Mouse (Mus musculus) heart, embryonic 14.5 days (tissue): Measurements from ENCODE around the gene Prkcb. TPM values are rescaled to one million over a fixed set of nuclear protein-coding genes. Genes with fewer than 3 reads are reported as not detected.

Experiments
- ATAC-seq: fragments of 200-750 bp; cut with Nextera tagmentation; 2 replicates; pipeline ENCODE4 v1.8.0; 2017; ENCODE audit warnings: low read depth, moderate TSS enrichment; ENCODE audit not compliant: insufficient number of reproducible peaks, insufficient read depth, low FRiP score
- H3K27ac ChIP-seq, 2 experiments: fragments of 200-500 bp in 1 of 2; fragments of 300-500 bp in 1 of 2; sonication (generic) in 1 of 2; replicated peaks in 1 of 2; 2 replicates each; pipeline ENCODE4 v1.5.1; 2012 to 2014; ENCODE audit warnings: low read depth in 2 of 2, low read length in 2 of 2, control low read depth in 1 of 2, mild to moderate bottlenecking in 1 of 2, mixed read lengths in 1 of 2; ENCODE audit not compliant: control insufficient read depth in 1 of 2, insufficient read depth in 1 of 2
- H3K27me3 ChIP-seq: fragments of 300-500 bp; sonication (generic); 2 replicates; pipeline ENCODE4 v1.6.1; 2014; ENCODE audit warnings: mild to moderate bottlenecking, low read length, control low read depth; ENCODE audit not compliant: control insufficient read depth, insufficient read depth
- H3K36me3 ChIP-seq: fragments of 300-500 bp; sonication (generic); 2 replicates; pipeline ENCODE4 v1.6.1; 2014; ENCODE audit warnings: mild to moderate bottlenecking, control low read depth, low read length, mixed read lengths; ENCODE audit not compliant: control insufficient read depth, insufficient read depth
- H3K4me1 ChIP-seq, 2 experiments: fragments of 200-500 bp in 1 of 2; fragments of 300-500 bp in 1 of 2; sonication (generic) in 1 of 2; 2 replicates each; pipeline ENCODE4 v1.6.1; 2012 to 2014; ENCODE audit warnings: low read length in 2 of 2, control low read depth in 1 of 2, mixed read lengths in 1 of 2; ENCODE audit not compliant: control insufficient read depth in 2 of 2, insufficient read depth in 2 of 2
- H3K4me2 ChIP-seq: fragments of 300-500 bp; sonication (generic); 2 replicates; pipeline ENCODE4 v1.6.1; 2014; ENCODE audit warnings: mild to moderate bottlenecking, low read length
- H3K4me3 ChIP-seq, 2 experiments: fragments of 200-500 bp in 1 of 2; fragments of 300-500 bp in 1 of 2; sonication (generic) in 1 of 2; 2 replicates each; pipeline ENCODE4 v1.5.1; 2012 to 2014; ENCODE audit warnings: low read length in 2 of 2, mild to moderate bottlenecking in 2 of 2, control low read depth in 1 of 2, low read depth in 1 of 2, moderate library complexity in 1 of 2; ENCODE audit not compliant: control insufficient read depth in 1 of 2, insufficient read depth in 1 of 2
- H3K9ac ChIP-seq: fragments of 300-500 bp; sonication (generic); 2 replicates; pipeline ENCODE4 v1.6.1; 2014; ENCODE audit warnings: mild to moderate bottlenecking, low read length
- H3K9me3 ChIP-seq: fragments of 300-500 bp; sonication (generic); 2 replicates; pipeline ENCODE4 v1.6.1; 2016; ENCODE audit warnings: low read length, control low read depth; ENCODE audit not compliant: control insufficient read depth
- WGBS: fragments of 180-500 bp; shearing (Covaris S2); extraction: QIAGEN DNeasy Blood & Tissue Kit; methylation state at CpG from one replicate; pipeline ENCODE4 v1.1.7; 2014; 5-methylcytosine and 5-hydroxymethylcytosine counted together
- polyA plus RNA-seq: library from polyadenylated mRNA; unstranded; fragments of >200 nt; fragmentation: Nextera tagmentation; extraction: Ambion mirVana; gene quantifications from 2 replicates; pipeline ENCODE4 v1.2.1, GENCODE M21; 2014

Gene Prkcb
- polyA plus RNA-seq, 1 experiment from 2014 or later, result 6.7 TPM

DNA sequence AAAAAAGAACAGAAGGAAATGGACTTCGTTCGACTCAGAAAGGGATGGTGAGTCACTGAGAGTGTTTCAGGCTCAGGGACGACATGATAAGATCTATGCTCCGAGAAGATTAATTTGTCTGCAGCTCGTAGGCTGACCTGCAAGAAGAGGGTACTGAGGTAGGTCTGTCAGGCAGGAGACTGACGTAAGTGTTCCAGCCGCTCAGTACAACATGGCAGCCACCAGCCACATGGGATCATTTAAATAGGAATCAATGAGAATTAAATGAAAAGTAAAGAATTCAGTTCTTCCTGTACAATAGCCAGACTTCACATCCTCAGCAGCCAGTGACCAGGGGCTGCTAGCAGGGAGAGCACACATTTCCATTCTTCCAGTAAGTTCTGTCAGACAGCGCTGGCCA, 209.0 kb downstream of the Prkcb start:
- WGBS, result 63% methylated on average over 8 of the region's 8 CpGs
- H3K4me2 ChIP-seq, result no peak overlapping the region
- H3K27me3 ChIP-seq, result no peaks in the 10 kb centered on the region
- H3K4me3 ChIP-seq, result no peak overlapping the region
- H3K27ac ChIP-seq, result no peak overlapping the region
- H3K9me3 ChIP-seq, result peaks cover 3% of the 10 kb centered on the region; the same call in 1 of the 2 replicates
- ATAC-seq, result no peak
- no peak overlapping the region for H3K9ac ChIP-seq
- no peaks in the 10 kb centered on the region for H3K4me1 ChIP-seq
- H3K36me3 ChIP-seq, result no peaks in the 10 kb centered on the region

DNA sequence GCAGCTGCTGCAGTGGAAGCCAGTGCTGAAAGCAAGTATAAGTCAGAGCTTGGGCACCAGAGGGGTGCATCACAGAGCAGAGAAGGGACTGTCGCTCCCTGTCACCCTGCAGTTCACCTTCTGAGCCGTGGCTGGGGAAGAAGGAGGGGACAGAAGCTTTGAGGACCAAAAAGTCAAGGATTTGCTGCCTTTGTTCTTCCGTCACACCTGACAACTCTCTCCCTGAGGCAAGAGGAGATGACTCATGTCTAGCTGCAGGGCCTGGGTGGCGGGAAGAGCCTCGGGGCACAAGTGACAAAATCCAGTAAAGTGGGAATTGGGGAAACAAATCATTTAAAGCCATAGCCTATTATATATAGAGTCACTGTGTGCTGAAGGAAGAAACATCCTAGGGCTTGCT, 209.9 kb downstream of the Prkcb start:
- Histone ChIP-seq H3K4me3 (no peak overlapping the region), H3K9ac (no peak overlapping the region), H3K27ac (no peak overlapping the region), H3K27me3 (no peaks in the 10 kb centered on the region), H3K4me1 (no peaks in the 10 kb centered on the region), H3K4me2 (no peak overlapping the region), H3K36me3 (no peaks in the 10 kb centered on the region), H3K9me3 (peaks cover 3% of the 10 kb centered on the region; the same call in 1 of the 2 replicates)
- no peak for ATAC-seq
- 39% methylated on average over 5 of the region's 5 CpGs for WGBS

DNA sequence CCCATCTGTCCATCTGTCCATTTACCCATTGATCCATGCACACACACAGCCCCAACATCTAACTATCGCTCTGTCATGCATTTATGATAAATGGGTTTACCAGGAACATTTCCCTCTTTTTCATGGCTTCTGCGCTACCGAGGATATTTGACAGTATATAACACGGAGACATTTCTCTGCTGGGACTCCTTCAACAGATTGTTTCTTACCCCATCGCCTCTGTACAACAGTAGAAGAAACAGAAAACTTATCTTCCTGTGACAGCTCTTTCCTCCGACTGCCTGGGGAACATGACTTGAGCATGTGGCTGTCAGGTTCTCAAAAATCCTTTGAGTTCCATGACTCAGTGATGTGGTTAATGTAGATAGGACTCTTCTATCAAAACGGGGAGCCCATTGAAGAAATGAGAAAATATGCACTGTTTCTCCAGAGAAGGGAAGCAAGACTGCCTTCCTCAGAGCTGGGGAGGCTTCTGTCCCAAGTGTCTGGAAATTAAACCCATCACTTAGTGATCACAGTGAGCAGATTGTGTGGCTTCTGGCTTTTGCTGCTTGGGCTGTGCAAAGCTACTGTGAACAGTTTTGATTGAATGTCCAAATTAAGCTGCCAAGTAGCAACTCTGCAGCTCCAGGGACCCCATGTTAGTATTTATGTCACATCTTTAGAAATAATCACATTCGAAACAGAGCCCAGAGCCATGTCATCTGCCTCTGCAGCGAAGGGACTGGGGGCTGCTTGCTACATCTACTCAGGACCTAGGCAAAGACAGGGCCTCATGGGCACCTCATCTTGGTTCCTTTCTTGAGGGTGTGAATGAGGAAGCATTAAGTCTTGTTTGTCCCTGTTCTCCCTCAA, 211.4 kb downstream of the Prkcb start:
- no peak overlapping the region for H3K4me3 ChIP-seq
- no peak overlapping the region for H3K27ac ChIP-seq
- no peaks in the 10 kb centered on the region for H3K36me3 ChIP-seq
- no peaks in the 10 kb centered on the region for H3K27me3 ChIP-seq
- peaks cover 3% of the 10 kb centered on the region; the same call in 1 of the 2 replicates for H3K9me3 ChIP-seq
- H3K4me2 ChIP-seq, result no peak overlapping the region
- ATAC-seq, result no peak
- H3K9ac ChIP-seq, result no peak overlapping the region
- 70% methylated on average over 9 of the region's 9 CpGs for WGBS
- no peaks in the 10 kb centered on the region for H3K4me1 ChIP-seq

DNA sequence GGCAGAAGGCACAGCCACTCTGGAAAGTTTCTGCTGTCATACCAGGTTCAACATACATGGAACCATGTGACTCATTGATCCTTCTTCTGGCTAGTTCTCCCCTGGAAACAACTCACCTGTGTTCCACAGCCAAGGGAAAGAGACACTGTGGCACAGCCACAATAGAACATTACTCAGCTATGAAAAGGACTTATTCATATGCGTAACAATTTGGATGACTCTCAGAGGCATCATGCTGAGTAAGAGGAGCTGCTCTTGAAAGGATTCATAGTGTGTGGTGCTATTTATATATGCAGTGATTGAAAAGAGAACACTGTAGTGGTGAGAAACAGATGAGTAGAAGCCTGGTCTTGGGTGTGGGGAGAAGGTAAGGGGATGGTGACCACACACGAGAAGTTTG, 217.9 kb downstream of the Prkcb start:
- Histone ChIP-seq H3K27me3 (no peaks in the 10 kb centered on the region), H3K9ac (no peak overlapping the region), H3K4me3 (no peak overlapping the region), H3K4me2 (no peak overlapping the region), H3K9me3 (0 out of 2 replicates have a peak, but pooled peaks cover 6% of the 10 kb centered on the region), H3K4me1 (peaks cover 4% of the 10 kb centered on the region in 2 experiments; a peak in 3 of 4 replicates), H3K36me3 (no peaks in the 10 kb centered on the region), H3K27ac (no peak overlapping the region)
- 86% methylated on average over 2 of the region's 2 CpGs for WGBS
- ATAC-seq, result no peak

GRCm38 (mm10) chr7:122509903-122510302, 221.4 kb downstream of the Prkcb start:
- no peaks in the 10 kb centered on the region for H3K36me3 ChIP-seq
- 4% methylated on average over 7 of the region's 7 CpGs for WGBS
- H3K27ac ChIP-seq, result no peak overlapping the region
- peaks cover 4% of the 10 kb centered on the region in 2 experiments; a peak in 3 of 4 replicates for H3K4me1 ChIP-seq
- no peak overlapping the region for H3K4me3 ChIP-seq
- no peak overlapping the region for H3K9ac ChIP-seq
- H3K4me2 ChIP-seq, result no peak overlapping the region
- H3K27me3 ChIP-seq, result no peaks in the 10 kb centered on the region
- no peak for ATAC-seq
- H3K9me3 ChIP-seq, result 0 out of 2 replicates have a peak, but pooled peaks cover 6% of the 10 kb centered on the region

GRCm38 (mm10) chr7:122512430-122512966, 223.9 kb downstream of the Prkcb start:
- Histone ChIP-seq H3K27ac (no peak overlapping the region), H3K36me3 (no peaks in the 10 kb centered on the region), H3K9me3 (no peaks in the 10 kb centered on the region), H3K4me2 (no peak overlapping the region), H3K4me1 (peaks cover 4% of the 10 kb centered on the region in 2 experiments; a peak in 3 of 4 replicates), H3K9ac (no peak overlapping the region), H3K27me3 (no peaks in the 10 kb centered on the region), H3K4me3 (no peak overlapping the region)
- no peak for ATAC-seq
- 66% methylated on average over 13 of the region's 13 CpGs for WGBS

- no peaks in the 10 kb centered on the region for H3K27me3 ChIP-seq
- H3K27ac ChIP-seq, result no peak overlapping the region
- H3K36me3 ChIP-seq, result no peaks in the 10 kb centered on the region
- H3K4me1 ChIP-seq, result no peaks in the 10 kb centered on the region
- H3K4me3 ChIP-seq, result no peak overlapping the region
- ATAC-seq, result no peak
- no peak overlapping the region for H3K4me2 ChIP-seq
- no peak overlapping the region for H3K9ac ChIP-seq
- H3K9me3 ChIP-seq, result no peaks in the 10 kb centered on the region
- 64% methylated on average over 7 of the region's 7 CpGs for WGBS
Observed at GRCm38 (mm10) chr7:122520850-122521638, 232.5 kb downstream of the Prkcb start.
